Mouse (Mus musculus): ENCODE results near the gene Lama1. TPM values are rescaled to one million over a fixed set of nuclear protein-coding genes. Genes with fewer than 3 reads are reported as not detected.
"Not testable (repeated sequence)": the region's sequence is repeated elsewhere in the genome, so short reads cannot be mapped to it uniquely, and the experiment has no call there.

Gene Lama1
- total RNA-seq, 4 experiments from 2014 or later: 14.0 to 23.9 (median 18.3) TPM

DNA sequence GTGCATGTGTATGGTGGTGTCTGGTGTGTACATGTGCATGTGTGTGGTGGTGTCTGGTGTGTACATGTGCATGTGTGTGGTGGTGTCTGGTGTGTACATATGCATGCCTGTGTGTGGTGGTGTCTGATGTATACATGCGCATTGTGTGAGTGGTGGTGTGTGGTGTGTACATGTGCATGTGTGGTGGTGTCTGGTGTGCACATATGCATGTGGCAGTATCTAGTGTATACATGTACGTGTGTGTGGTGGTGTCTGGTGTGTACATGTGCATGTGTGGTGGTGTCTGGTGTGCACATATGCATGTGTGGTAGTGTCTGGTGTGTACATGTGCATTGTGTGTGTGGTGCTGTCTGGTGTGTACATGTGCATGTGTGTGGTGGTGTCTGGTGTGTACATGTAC is 144.4 kb downstream of the Lama1 start:
- not testable (repeated sequence) for DNase-seq

DNA sequence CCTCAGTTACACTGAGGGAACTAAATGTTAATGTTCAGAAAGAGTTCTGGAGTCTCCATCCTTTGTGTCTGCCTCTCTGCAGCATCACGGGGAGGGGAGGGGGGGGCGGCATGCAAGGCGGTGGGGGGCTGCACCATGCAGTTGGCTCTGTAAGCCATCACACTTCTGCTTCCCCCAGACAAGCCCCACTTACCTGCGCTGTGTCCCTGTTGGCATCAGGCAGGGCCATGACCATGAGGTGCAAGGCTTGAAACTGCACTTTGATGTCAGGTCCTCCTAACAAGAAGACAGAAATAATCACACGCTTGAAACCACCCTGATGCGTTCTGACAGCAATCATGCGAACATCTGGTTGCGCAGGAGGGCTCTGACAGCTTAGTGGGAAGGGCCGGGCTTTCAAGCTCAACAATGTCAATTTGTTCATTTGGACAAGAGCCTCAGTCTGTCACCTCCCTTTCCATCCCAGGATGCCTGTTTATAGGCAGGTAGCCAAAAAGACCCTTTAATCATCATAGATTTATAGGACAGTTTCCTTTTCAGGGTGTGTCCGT is 164.1 kb downstream of the Lama1 start:
- DNase-seq: no peak

DNA sequence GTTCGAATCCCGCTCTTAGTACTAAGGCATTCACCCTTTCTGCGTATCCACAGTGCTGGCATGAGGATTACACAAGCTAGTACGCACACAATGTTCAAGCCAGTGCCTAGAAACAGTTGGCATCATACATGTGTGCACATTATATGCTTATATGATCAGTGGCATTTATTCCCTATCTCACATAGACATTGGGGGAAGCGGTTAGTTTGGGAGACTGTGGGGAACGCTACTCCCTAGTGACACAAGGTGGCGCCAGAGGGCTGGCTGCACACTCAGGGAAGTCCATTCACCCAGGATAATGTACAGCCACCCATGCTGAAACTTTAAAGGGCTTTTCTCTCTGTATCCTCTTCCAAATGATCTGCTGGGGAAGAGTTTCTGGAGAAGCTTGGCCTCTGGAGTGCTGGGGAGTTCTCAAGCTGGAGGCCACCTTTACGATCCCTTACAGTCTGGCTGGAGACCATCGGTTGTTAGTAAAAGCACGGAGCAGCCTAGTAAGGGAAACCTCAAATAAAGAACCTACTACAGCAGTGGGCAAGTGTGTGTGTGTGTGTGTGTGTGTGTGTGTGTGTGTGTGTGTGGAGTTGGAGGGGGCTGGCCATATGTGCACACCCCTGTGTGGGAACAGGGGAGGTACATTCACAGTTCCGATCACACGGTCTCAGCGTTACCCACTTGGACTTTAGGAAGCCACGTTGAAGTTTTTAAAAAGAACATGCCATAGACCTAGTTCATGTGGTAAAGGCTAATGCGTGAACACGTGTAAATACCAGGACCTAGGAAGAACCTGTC is 164.9 kb downstream of the Lama1 start:
- peak; percentile 34 for DNase-seq

DNA sequence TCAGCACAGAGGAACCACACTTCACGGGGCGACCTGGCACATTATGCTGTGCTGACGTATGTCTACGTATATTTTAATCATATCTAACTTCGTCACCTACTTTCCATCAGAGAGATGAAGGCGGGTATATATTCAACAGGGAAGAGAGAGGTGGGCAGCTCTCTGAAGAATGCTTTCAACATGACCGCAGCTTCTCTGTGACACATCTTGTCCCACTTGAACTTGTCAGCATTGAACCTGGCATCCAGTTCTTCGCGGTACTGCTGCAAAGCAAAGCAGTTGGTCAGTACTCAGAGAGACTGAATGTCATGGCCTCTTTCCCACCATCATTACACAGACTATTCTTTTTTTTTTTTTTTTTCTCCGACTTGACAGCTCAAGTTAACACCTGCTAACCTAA is 167.3 kb downstream of the Lama1 start:
- DNase-seq: no peak

GRCm38 (mm10) chr17:67864912-67865311 is 167.9 kb downstream of the Lama1 start:
- DNase-seq: no peak

DNA sequence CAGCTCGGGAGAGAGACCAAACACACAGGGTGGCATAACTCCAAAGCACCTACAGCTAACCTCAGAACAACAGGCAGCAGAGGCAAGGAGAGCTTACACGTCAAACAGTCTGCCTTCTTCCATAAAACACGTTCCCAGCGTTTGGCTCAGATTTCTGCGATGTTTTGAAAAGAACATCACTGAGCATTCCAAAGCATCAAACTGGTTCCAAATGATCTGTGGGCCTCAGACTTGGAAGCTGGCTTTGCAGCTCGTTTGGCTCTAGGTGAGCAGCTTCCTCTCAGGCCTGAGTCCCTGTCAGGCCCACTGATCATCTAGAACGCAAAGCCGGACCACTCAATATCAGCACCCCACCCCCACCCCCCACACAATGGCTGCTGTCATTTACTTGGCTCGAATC is 169.0 kb downstream of the Lama1 start:
- DNase-seq: no peak

- no peak for DNase-seq
Observed at GRCm38 (mm10) chr17:67866541-67867241, 169.6 kb downstream of the Lama1 start.

GRCm38 (mm10) chr17:67869731-67870601 is 172.9 kb downstream of the Lama1 start:
- DNase-seq: peak; percentile 80

Other genes starting within 250 kb of the Lama1 start
- gene Lrrc30, start 64.5 kb upstream of the Lama1 start, total RNA-seq (2022): under 1 TPM in 3 of 4 experiments, not detected in 1; 0.32 to 0.66 (median 0.52) TPM

Measured in adrenal gland, adult 8-10 months (tissue).